Mouse (Mus musculus) C2C12 (cell line): Measurements from ENCODE around the gene Olfr263. TPM values are rescaled to one million over a fixed set of nuclear protein-coding genes. Genes with fewer than 3 reads are reported as not detected.
A peak's percentile ranks its signal among the peaks of the same experiment; 100 is the strongest.

Experiments
- H3K27me3 ChIP-seq: one replicate; pipeline ENCODE4 v1.6.1; 2011; ENCODE audit not compliant: control insufficient read depth, insufficient read depth, insufficient read length
- H3K36me3 ChIP-seq: one replicate; pipeline ENCODE4 v1.6.1; 2011; ENCODE audit not compliant: control insufficient read depth, insufficient read depth
- H3K4me3 ChIP-seq: one replicate; pipeline ENCODE4 v1.5.1; 2011; ENCODE audit warnings: mild to moderate bottlenecking, control low read depth; ENCODE audit not compliant: poor library complexity, insufficient read depth, severe bottlenecking
- H3K79me2 ChIP-seq: one replicate; pipeline ENCODE4 v1.6.1; 2011; ENCODE audit not compliant: control insufficient read depth, insufficient read depth
- H3K79me3 ChIP-seq: one replicate; pipeline ENCODE4 v1.6.1; 2011; ENCODE audit warnings: low read depth, control low read depth
- H3ac ChIP-seq: one replicate; pipeline ENCODE3; 2011; ENCODE audit warnings: low read depth; ENCODE audit not compliant: control insufficient read depth, insufficient read length
- CEBPB ChIP-seq: IDR thresholded peaks from one replicate; pipeline ENCODE4 v1.6.1; 2011; ENCODE audit warnings: low read depth, mild to moderate bottlenecking, control low read depth, moderate library complexity
- CTCF ChIP-seq: IDR thresholded peaks from one replicate; pipeline ENCODE4 v1.5.1; 2011; ENCODE audit not compliant: control insufficient read depth, insufficient read depth, insufficient read length
- FOSL1 ChIP-seq: IDR thresholded peaks from one replicate; pipeline ENCODE4 v1.8.0; 2011; ENCODE audit warnings: mild to moderate bottlenecking, low read length; ENCODE audit not compliant: poor library complexity, insufficient read depth, severe bottlenecking
- MAX ChIP-seq: IDR thresholded peaks from one replicate; pipeline ENCODE4 v1.6.1; 2011; ENCODE audit warnings: mild to moderate bottlenecking, control low read depth
- MYOD1 ChIP-seq: IDR thresholded peaks from one replicate; pipeline ENCODE4 v1.6.1; 2011; ENCODE audit warnings: low read depth; ENCODE audit not compliant: control insufficient read depth, insufficient read length
- MYOG ChIP-seq: IDR thresholded peaks from one replicate; pipeline ENCODE4 v1.6.1; 2011; ENCODE audit not compliant: control insufficient read depth, insufficient read length; ENCODE audit errors: extremely low read depth
- USF1 ChIP-seq: IDR thresholded peaks from one replicate; pipeline ENCODE4 v1.6.1; 2011; ENCODE audit warnings: low read depth, mild to moderate bottlenecking, control low read depth, moderate library complexity
- polyA plus RNA-seq: library from polyadenylated mRNA; unstranded; fragments of >200 nt; fragmentation: generic; extraction: Trizol; gene quantifications from one replicate; pipeline ENCODE4 v1.2.1, GENCODE M21; 2012; ENCODE audit warnings: missing spikeins

The Olfr263 gene
- polyA plus RNA-seq, 1 experiment: not detected

DNA sequence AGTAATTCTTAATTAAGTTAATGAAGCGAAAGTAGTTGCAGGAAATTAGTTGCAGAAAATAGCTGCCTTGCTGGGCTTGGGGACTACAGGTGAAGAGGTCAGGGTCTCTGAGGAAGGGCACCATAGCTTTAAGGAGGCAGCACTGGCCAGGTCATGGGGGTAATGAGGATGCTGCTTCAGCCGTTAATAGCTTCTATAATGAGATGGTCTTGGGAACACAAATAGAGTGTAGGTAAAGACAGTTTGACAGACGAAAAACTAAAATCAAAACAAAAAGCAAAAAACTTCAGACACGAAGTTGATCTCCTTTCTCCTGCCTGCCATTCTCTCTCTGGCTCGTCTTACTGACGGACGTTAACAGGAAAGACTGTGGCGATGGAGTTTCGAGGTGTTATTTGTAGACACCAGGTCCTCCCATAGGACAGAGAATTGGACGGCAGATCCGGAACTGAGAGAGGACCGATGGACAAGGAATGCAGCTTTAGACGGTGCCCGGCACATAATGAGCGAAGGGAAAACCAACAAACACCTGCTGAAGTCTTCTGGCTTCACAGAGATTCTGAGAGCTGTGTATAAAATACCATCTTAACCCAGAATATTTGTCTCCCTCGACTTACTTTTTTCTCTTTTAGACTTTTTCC lies 39.1 kb downstream of the Olfr263 start:
- TF ChIP-seq CEBPB: no peak
- no peak for TF ChIP-seq MAX
- no peak for TF ChIP-seq FOSL1
- no peak for TF ChIP-seq USF1
- TF ChIP-seq MYOG: no peak
- TF ChIP-seq CTCF: no peak
- no peak for TF ChIP-seq MYOD1
- no peaks in the 10 kb centered on the region for H3K79me2 ChIP-seq
- no peaks in the 10 kb centered on the region for H3K36me3 ChIP-seq
- H3K4me3 ChIP-seq: peak overlapping the region; percentile 29
- no peaks in the 10 kb centered on the region for H3K79me3 ChIP-seq
- no peaks in the 10 kb centered on the region for H3K27me3 ChIP-seq
- H3ac ChIP-seq: peak overlapping the region; percentile 40

DNA sequence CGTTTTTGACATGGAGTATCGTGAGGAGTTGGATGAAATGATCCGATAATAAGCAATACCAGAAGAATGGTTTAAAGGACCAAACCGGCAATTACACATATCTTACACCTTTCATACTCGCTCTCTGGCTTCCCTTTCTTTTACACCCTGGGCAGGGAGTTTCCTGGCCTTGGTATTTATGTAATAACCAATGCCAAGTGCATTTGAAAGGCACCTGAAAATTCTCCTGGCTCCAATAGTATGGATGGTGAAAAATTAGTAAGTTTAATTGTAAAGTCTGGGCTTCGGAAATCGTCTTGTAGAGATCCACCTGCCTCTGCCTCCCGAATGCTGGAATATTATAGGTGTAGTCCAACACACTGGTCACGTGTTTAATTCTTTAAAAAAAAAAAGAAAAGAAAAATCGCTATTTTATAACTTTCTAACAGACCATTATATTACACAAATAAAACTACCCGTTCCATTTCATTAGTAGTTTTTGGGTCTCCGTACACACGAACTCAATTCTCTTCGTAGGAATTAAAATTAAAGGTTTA lies 39.8 kb downstream of the Olfr263 start:
- no peaks in the 10 kb centered on the region for H3K36me3 ChIP-seq
- peak; percentile 77 for TF ChIP-seq USF1
- TF ChIP-seq MYOG: no peak
- H3ac ChIP-seq: no peak overlapping the region
- H3K79me2 ChIP-seq: no peaks in the 10 kb centered on the region
- H3K27me3 ChIP-seq: no peaks in the 10 kb centered on the region
- no peaks in the 10 kb centered on the region for H3K79me3 ChIP-seq
- H3K4me3 ChIP-seq: peak overlapping the region; percentile 29

DNA sequence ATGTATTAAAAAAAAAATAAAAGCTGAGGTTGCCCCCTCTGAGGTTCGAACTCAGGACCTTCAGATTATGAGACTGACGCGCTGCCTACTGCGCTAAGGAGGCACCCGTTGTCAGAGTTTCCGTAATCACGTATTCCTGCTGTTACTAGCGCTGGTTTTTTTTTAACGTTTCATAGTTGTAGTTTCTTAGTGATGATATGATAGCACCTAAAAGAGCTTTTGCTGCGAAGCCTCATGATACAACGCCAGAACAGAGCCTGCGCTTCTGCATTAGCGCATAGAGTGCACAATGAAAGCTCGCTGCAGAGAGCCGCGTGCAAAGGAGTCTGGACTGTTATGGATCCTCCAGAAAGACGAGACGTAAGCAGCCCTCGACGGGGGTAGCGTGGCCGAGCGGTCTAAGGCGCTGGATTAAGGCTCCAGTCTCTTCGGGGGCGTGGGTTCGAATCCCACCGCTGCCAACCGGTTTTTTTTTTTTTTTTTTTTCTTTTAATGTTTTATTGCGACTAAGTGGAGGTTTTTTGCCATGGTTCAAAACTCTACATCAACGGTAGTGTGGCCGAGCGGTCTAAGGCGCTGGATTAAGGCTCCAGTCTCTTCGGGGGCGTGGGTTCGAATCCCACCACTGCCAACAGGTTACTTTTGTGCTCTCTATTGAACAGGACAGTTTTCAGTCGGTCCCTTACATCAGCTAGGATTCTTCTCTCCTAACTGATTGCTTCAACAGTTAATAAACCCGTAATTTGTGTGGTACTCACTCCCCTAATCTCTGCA lies 40.4 kb downstream of the Olfr263 start:
- no peaks in the 10 kb centered on the region for H3K27me3 ChIP-seq
- no peak for TF ChIP-seq FOSL1
- TF ChIP-seq CEBPB: peak; percentile 1
- no peaks in the 10 kb centered on the region for H3K36me3 ChIP-seq
- no peaks in the 10 kb centered on the region for H3K79me3 ChIP-seq
- H3K4me3 ChIP-seq: peak overlapping the region; percentile 29
- H3K79me2 ChIP-seq: no peaks in the 10 kb centered on the region
- no peak overlapping the region for H3ac ChIP-seq

DNA sequence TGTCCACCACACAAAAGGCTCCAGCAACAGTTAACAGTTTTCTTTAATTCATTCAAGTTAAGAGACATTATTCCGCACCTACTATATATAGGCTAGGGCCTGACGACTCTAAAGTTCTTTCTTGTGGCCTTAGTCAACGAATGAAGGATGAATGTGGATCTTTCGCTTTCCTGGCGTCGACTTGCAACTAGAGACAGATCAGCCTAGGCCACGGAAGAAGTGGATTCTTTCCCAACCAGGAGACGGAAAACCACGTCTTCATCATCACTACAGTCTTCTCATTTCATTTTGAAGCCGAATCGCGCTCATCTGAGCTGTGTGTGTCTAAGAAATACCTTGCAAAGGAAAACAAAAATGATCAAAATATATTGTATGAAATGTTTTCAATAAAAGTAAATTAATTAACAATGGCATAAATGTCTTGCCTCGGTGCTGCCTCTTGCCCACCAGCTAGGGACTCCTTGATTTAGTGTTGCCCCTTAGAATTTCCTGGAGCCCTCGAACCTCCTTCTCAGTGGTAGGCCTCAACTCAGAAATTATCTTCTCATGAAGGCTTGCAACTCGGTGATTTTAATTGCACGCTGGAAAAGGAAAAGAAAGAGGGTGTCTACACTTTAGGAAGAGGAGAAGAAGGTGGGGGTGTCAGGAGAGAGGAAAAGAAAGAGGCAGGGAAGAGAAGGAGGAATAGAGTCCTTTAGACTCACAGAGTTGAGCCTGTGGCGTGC lies 41.2 kb downstream of the Olfr263 start:
- Histone ChIP-seq H3K27me3 (no peaks in the 10 kb centered on the region), H3K79me2 (no peaks in the 10 kb centered on the region), H3K36me3 (no peaks in the 10 kb centered on the region), H3K79me3 (no peaks in the 10 kb centered on the region), H3ac (no peak overlapping the region), H3K4me3 (no peak overlapping the region)
- TF ChIP-seq CEBPB: no peak
- no peak for TF ChIP-seq USF1
- no peak for TF ChIP-seq MYOG
- no peak for TF ChIP-seq FOSL1
- no peak for TF ChIP-seq MAX
- no peak for TF ChIP-seq CTCF
- no peak for TF ChIP-seq MYOD1

DNA sequence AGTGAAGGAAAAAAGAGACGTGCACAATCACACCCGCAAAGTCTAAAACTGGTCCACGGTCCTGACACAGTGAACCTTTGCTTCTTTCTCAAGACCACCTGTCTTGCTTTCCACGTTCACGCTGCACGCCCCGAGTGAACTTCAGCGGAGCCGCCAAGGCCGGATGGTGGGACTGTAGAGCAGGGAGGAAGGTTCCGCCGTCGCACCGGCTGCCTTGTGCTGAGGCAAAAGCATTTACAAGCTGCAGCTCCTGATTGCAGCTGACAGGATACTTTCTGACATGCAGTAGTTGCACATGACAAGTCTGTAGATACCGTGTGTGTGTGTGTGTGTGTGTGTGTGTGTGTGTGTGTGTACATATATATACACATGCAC lies 41.7 kb downstream of the Olfr263 start:
- Histone ChIP-seq H3K4me3 (no peak overlapping the region), H3ac (peak overlapping the region; percentile 29)
- TF ChIP-seq CEBPB: no peak
- TF ChIP-seq MYOG: no peak
- TF ChIP-seq CTCF: no peak
- no peak for TF ChIP-seq FOSL1
- no peak for TF ChIP-seq MAX
- no peak for TF ChIP-seq MYOD1
- TF ChIP-seq USF1: no peak

More for the DNA sequence above, 41.7 kb downstream of the Olfr263 start:
- Histone ChIP-seq H3K79me3 (no peaks in the 10 kb centered on the region), H3K36me3 (no peaks in the 10 kb centered on the region), H3K27me3 (no peaks in the 10 kb centered on the region), H3K79me2 (no peaks in the 10 kb centered on the region)
